ENCODE assay signal across 25 mouse cellular contexts in the genomic region with DNA sequence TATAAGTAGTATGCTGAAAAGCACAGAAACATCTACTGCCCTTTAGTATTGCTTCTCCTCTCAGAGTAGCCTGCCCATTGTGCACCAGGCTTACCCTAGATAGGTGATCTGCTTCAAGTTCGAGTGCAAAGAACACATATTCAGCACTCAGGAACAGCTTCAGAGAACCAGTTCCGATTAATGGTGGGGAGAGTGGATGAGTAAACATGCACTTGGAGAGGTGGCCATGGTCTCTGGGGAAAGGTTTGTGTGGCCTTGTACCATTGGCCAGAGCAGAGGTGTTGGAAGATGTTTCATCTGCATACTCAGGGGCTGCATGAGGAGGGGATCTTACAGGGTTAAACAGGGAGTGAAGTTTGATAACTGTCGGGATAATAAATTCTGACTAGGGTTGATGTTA. TPM values are rescaled to one million over a fixed set of nuclear protein-coding genes. Genes with fewer than 3 reads are reported as not detected.
DNase-seq lines count a peak whose midpoint lies in the region; ATAC-seq and TF ChIP-seq lines count a peak whose summit lies in the region.
"Had no signal": no experiment of that assay in that cellular context is flagged by ENCODE, and none has a peak within 500 bp of the region (broad histone marks: within the 10 kb centered on the region; RNA-seq: fewer than 3 reads in every experiment).

No protein-coding gene starts in this region.

- no peak overlapping the region for H3K4me3 ChIP-seq in lung, embryonic 15.5 days
- H3K4me3 ChIP-seq in lung, adult 2 months (replicated peaks; ENCODE audit: extremely low read depth, low read depth, low read length) = no peak overlapping the region
- no peak overlapping the region for H3K4me3 ChIP-seq in lung, postnatal 0 days (ENCODE audit: low read depth, low read length)
- H3K4me3 ChIP-seq in midbrain, embryonic 15.5 days = no peak overlapping the region
- no peak overlapping the region for H3K4me3 ChIP-seq in midbrain, embryonic 14.5 days (replicated peaks; ENCODE audit: low read depth, low read length)
- H3K4me3 ChIP-seq: embryonic facial prominence, embryonic 13.5 days; embryonic facial prominence, embryonic 15.5 days; erythroblast, embryonic 14.5 days; forebrain, embryonic 10.5 days; forebrain, embryonic 12.5 days had no signal

- TF ChIP-seq CTCF in lung, adult 2 months (IDR thresholded peaks at IDR 0.05; ENCODE audit: insufficient read depth, low read length) = no peak
- no peak for TF ChIP-seq CTCF in lung, postnatal 0 days (IDR thresholded peaks at IDR 0.05)

- 0 out of 2 replicates have a peak overlapping the region, but pooled peaks have one; percentile 10 for H3K27ac ChIP-seq in lung, embryonic 15.5 days
- no peak overlapping the region for H3K27ac ChIP-seq in lung, postnatal 0 days (ENCODE audit: low read length)
- H3K27ac ChIP-seq in midbrain, embryonic 15.5 days = no peak overlapping the region
- no peak overlapping the region for H3K27ac ChIP-seq in midbrain, embryonic 14.5 days (replicated peaks; ENCODE audit: low read depth, low read length)
- H3K27ac ChIP-seq: embryonic facial prominence, embryonic 13.5 days; embryonic facial prominence, embryonic 15.5 days; forebrain, embryonic 10.5 days; forebrain, embryonic 12.5 days had no signal

- no peak for DNase-seq in lung, adult 2 months
- DNase-seq in lung, postnatal 0 days (ENCODE audit: low spot score) = peak; percentile 46
- DNase-seq in lung, adult 18-20 months = no peak
- DNase-seq in midbrain, embryonic 14.5 days = no peak
- DNase-seq: adrenal gland, adult 2 months; adrenal gland, postnatal 10 days; adrenal gland, postnatal 25 days; cerebellum, adult 11 months; cerebellum, adult 18-20 months; cerebellum, adult 8-10 months; cerebellum, adult 9-11 months; cerebellum, postnatal 14 days; cerebellum, postnatal 36 days; embryo, embryonic 11 days had no signal

- H3K4me1 ChIP-seq in lung, embryonic 15.5 days = peaks cover 9% of the 10 kb centered on the region
- H3K4me1 ChIP-seq in lung, adult 2 months (ENCODE audit: control insufficient read depth, insufficient read depth, low read length) = no peaks in the 10 kb centered on the region
- no peaks in the 10 kb centered on the region for H3K4me1 ChIP-seq in lung, postnatal 0 days (ENCODE audit: insufficient read depth, low read depth, low read length)
- no peaks in the 10 kb centered on the region for H3K4me1 ChIP-seq in midbrain, embryonic 15.5 days
- H3K4me1 ChIP-seq in midbrain, embryonic 14.5 days (ENCODE audit: control insufficient read depth, insufficient read depth, low read length) = no peaks in the 10 kb centered on the region
- H3K4me1 ChIP-seq: embryonic facial prominence, embryonic 13.5 days had no signal

- no peak for TF ChIP-seq POLR2A in lung, adult 2 months (IDR thresholded peaks at IDR 0.05; ENCODE audit: borderline replicate concordance, extremely low read depth, low read depth, low read length)

- H3K4me2 ChIP-seq in lung, embryonic 15.5 days = no peak overlapping the region
- H3K4me2 ChIP-seq in lung, postnatal 0 days (replicated peaks; ENCODE audit: low read depth, low read length) = no peak overlapping the region
- no peak overlapping the region for H3K4me2 ChIP-seq in midbrain, embryonic 15.5 days
- no peak overlapping the region for H3K4me2 ChIP-seq in midbrain, embryonic 14.5 days (ENCODE audit: low read length)
- H3K4me2 ChIP-seq: embryonic facial prominence, embryonic 13.5 days; embryonic facial prominence, embryonic 15.5 days; forebrain, embryonic 12.5 days had no signal

- H3K36me3 ChIP-seq in lung, embryonic 15.5 days = no peaks in the 10 kb centered on the region
- no peaks in the 10 kb centered on the region for H3K36me3 ChIP-seq in lung, postnatal 0 days (ENCODE audit: insufficient read depth, low read length)
- no peaks in the 10 kb centered on the region for H3K36me3 ChIP-seq in midbrain, embryonic 15.5 days (replicated peaks)
- H3K36me3 ChIP-seq in midbrain, embryonic 14.5 days (ENCODE audit: control insufficient read depth, insufficient read depth, low read length) = no peaks in the 10 kb centered on the region
- H3K36me3 ChIP-seq: embryonic facial prominence, embryonic 13.5 days; embryonic facial prominence, embryonic 15.5 days; forebrain, embryonic 10.5 days; forebrain, embryonic 12.5 days had no signal

- TF ChIP-seq EP300 in lung, postnatal 0 days (IDR thresholded peaks at IDR 0.05) = no peak

- WGBS in lung, embryonic 15.5 days = 48% methylated on average over 3 of the region's 3 CpGs
- WGBS in lung, adult 2 months = 64% methylated on average over 3 of the region's 3 CpGs
- 43% methylated on average over 3 of the region's 3 CpGs for WGBS in lung, postnatal 0 days
- 85% methylated on average over 3 of the region's 3 CpGs for WGBS in midbrain, embryonic 15.5 days
- WGBS in midbrain, embryonic 14.5 days = 87% methylated on average over 3 of the region's 3 CpGs

- H3K9ac ChIP-seq in lung, embryonic 15.5 days = no peak overlapping the region
- H3K9ac ChIP-seq in lung, postnatal 0 days (replicated peaks; ENCODE audit: low read depth) = no peak overlapping the region
- H3K9ac ChIP-seq in midbrain, embryonic 15.5 days = no peak overlapping the region
- H3K9ac ChIP-seq in midbrain, embryonic 14.5 days (replicated peaks; ENCODE audit: low read length) = no peak overlapping the region
- H3K9ac ChIP-seq: embryonic facial prominence, embryonic 13.5 days; embryonic facial prominence, embryonic 15.5 days; forebrain, embryonic 12.5 days had no signal

- H3K9me3 ChIP-seq in lung, embryonic 15.5 days = no peaks in the 10 kb centered on the region
- no peaks in the 10 kb centered on the region for H3K9me3 ChIP-seq in lung, postnatal 0 days (ENCODE audit: low read length)
- no peaks in the 10 kb centered on the region for H3K9me3 ChIP-seq in midbrain, embryonic 15.5 days
- no peaks in the 10 kb centered on the region for H3K9me3 ChIP-seq in midbrain, embryonic 14.5 days (ENCODE audit: control insufficient read depth, low read length)
- H3K9me3 ChIP-seq: embryonic facial prominence, embryonic 13.5 days; embryonic facial prominence, embryonic 15.5 days; forebrain, embryonic 10.5 days; forebrain, embryonic 12.5 days had no signal

- H3K27me3 ChIP-seq in lung, embryonic 15.5 days = no peaks in the 10 kb centered on the region
- H3K27me3 ChIP-seq in lung, postnatal 0 days (replicated peaks; ENCODE audit: insufficient read depth, low read length) = no peaks in the 10 kb centered on the region
- H3K27me3 ChIP-seq in midbrain, embryonic 15.5 days (replicated peaks) = no peaks in the 10 kb centered on the region
- no peaks in the 10 kb centered on the region for H3K27me3 ChIP-seq in midbrain, embryonic 14.5 days (ENCODE audit: control insufficient read depth, insufficient read depth, low read length)
- H3K27me3 ChIP-seq: embryonic facial prominence, embryonic 13.5 days; embryonic facial prominence, embryonic 15.5 days; forebrain, embryonic 12.5 days had no signal

- no peak; the same call in 1 of the 2 replicates for ATAC-seq in lung, embryonic 15.5 days (ENCODE audit: borderline replicate concordance, extremely low read depth, low FRiP score, low TSS enrichment)
- ATAC-seq in lung, postnatal 0 days = peak; percentile 43; the same call in 1 of the 2 replicates
- ATAC-seq in midbrain, embryonic 15.5 days (replicated peaks) = 0 out of 2 replicates have a peak, but pooled peaks have one; percentile 24
- no peak for ATAC-seq in midbrain, embryonic 14.5 days (ENCODE audit: low FRiP score, low TSS enrichment)
- ATAC-seq: forebrain, embryonic 14.5 days had no signal

RNA-seq across cellular contexts. Expression of a gene that starts 39.8 kb away (rescaled TPM):
- 0.16 TPM in 1 of 2 replicates, not detected in the other for polyA plus RNA-seq in lung, embryonic 15.5 days (2015; fragmentation: Nextera tagmentation; extraction: Ambion mirVana)
- polyA plus RNA-seq in lung, adult 2 months (2012; rRNA removed) = 0.14 and 0.32 TPM in 2 replicates
- polyA plus RNA-seq in lung, postnatal 0 days (2015; fragmentation: Nextera tagmentation; extraction: Ambion mirVana) = not detected in 2 replicates
- polyA plus RNA-seq in midbrain, embryonic 15.5 days (2015; fragmentation: Nextera tagmentation; extraction: Ambion mirVana) = not detected in 2 replicates
- not detected in 2 replicates for polyA plus RNA-seq in midbrain, embryonic 14.5 days (2014; fragmentation: Nextera tagmentation; extraction: Ambion mirVana)
- polyA plus RNA-seq: brain, embryonic 14.5 days; C2C12; embryonic facial prominence, embryonic 11.5 days; erythroblast, embryonic 14.5 days; forebrain, embryonic 10.5 days; forebrain, embryonic 12.5 days; forebrain, embryonic 14.5 days had no signal

Comparison
In these comparisons a context has a peak if more than half of its experiments do, and no peak if none do; other contexts are left out.
1. ATAC-seq: peak in lung, postnatal 0 days (single experiment) and midbrain, embryonic 15.5 days (single experiment); none in lung, embryonic 15.5 days (single experiment) and midbrain, embryonic 14.5 days (single experiment).